Mouse (Mus musculus): ENCODE data around the gene Gla. TPM values are rescaled to one million over a fixed set of nuclear protein-coding genes. Genes with fewer than 3 reads are reported as not detected.
A peak's percentile ranks its signal among the peaks of the same experiment; 100 is the strongest.

The Gla gene
- polyA plus RNA-seq, 1 experiment from 2014 or later: 3.2 TPM

GRCm38 (mm10) chrX:134614306-134614705 lies 13.4 kb upstream of the Gla start:
- Histone ChIP-seq H3K27me3 (ENCODE audit: insufficient read depth, low read length) (no peaks in the 10 kb centered on the region), H3K9me3 (ENCODE audit: low read length) (no peaks in the 10 kb centered on the region), H3K36me3 (replicated peaks; ENCODE audit: insufficient read depth, low read length) (no peaks in the 10 kb centered on the region), H3K4me1 (ENCODE audit: insufficient read depth) (0 out of 2 replicates have a peak, but pooled peaks cover 2% of the 10 kb centered on the region), H3K4me3 (ENCODE audit: low read depth, low read length) (no peak overlapping the region), H3K27ac (ENCODE audit: low read depth) (no peak overlapping the region), H3K4me2 (ENCODE audit: low read depth, low read length) (no peak overlapping the region), H3K9ac (replicated peaks) (no peak overlapping the region)
- no peak for ATAC-seq
- peak; percentile 45 for DNase-seq
- 60% methylated on average over 2 of the region's 2 CpGs for WGBS (ENCODE audit: insufficient replicate concordance)
- TF ChIP-seq EP300 (IDR thresholded peaks at IDR 0.05; ENCODE audit: low read depth): no peak
- peak; percentile 60 for TF ChIP-seq CTCF (IDR thresholded peaks at IDR 0.05; ENCODE audit: low read depth)

- 18% methylated on average over 15 of the region's 15 CpGs for WGBS (ENCODE audit: insufficient replicate concordance)
- ATAC-seq (peak; percentile 74), DNase-seq (peak; percentile 63)
- Histone ChIP-seq H3K4me2 (ENCODE audit: low read depth, low read length) (peak overlapping the region; percentile 69), H3K4me1 (ENCODE audit: insufficient read depth) (0 out of 2 replicates have a peak, but pooled peaks cover 2% of the 10 kb centered on the region), H3K36me3 (replicated peaks; ENCODE audit: insufficient read depth, low read length) (no peaks in the 10 kb centered on the region), H3K4me3 (ENCODE audit: low read depth, low read length) (peak overlapping the region; percentile 38), H3K27me3 (ENCODE audit: insufficient read depth, low read length) (no peaks in the 10 kb centered on the region), H3K9me3 (ENCODE audit: low read length) (no peaks in the 10 kb centered on the region), H3K27ac (ENCODE audit: low read depth) (peak overlapping the region; percentile 52; the same call in 1 of the 2 replicates), H3K9ac (replicated peaks) (peak overlapping the region; percentile 30; the same call in 1 of the 2 replicates)
- TF ChIP-seq EP300 (IDR thresholded peaks at IDR 0.05; ENCODE audit: low read depth) (no peak), CTCF (IDR thresholded peaks at IDR 0.05; ENCODE audit: low read depth) (no peak)
Observed at GRCm38 (mm10) chrX:134612285-134612959, 11.5 kb upstream of the Gla start.

- H3K36me3 ChIP-seq (replicated peaks; ENCODE audit: insufficient read depth, low read length): no peaks in the 10 kb centered on the region; the same call in 1 of the 2 replicates
- TF ChIP-seq CTCF (IDR thresholded peaks at IDR 0.05; ENCODE audit: low read depth) (no peak), EP300 (IDR thresholded peaks at IDR 0.05; ENCODE audit: low read depth) (no peak)
- H3K4me2 ChIP-seq (ENCODE audit: low read depth, low read length): no peak overlapping the region
- H3K4me1 ChIP-seq (ENCODE audit: insufficient read depth): 0 out of 2 replicates have a peak, but pooled peaks cover 2% of the 10 kb centered on the region
- DNase-seq: no peak
- WGBS (ENCODE audit: insufficient replicate concordance): 51% methylated on average over 4 of the region's 4 CpGs
- H3K4me3 ChIP-seq (ENCODE audit: low read depth, low read length): no peak overlapping the region
- H3K27me3 ChIP-seq (ENCODE audit: insufficient read depth, low read length): no peaks in the 10 kb centered on the region
- ATAC-seq: no peak
- H3K9ac ChIP-seq (replicated peaks): no peak overlapping the region
- no peaks in the 10 kb centered on the region for H3K9me3 ChIP-seq (ENCODE audit: low read length)
- H3K27ac ChIP-seq (ENCODE audit: low read depth): no peak overlapping the region
Observed at GRCm38 (mm10) chrX:134610984-134611383, 10.1 kb upstream of the Gla start.

- Histone ChIP-seq H3K36me3 (replicated peaks; ENCODE audit: insufficient read depth, low read length) (no peaks in the 10 kb centered on the region; the same call in 1 of the 2 replicates), H3K9ac (replicated peaks) (no peak overlapping the region), H3K27ac (ENCODE audit: low read depth) (no peak overlapping the region), H3K4me3 (ENCODE audit: low read depth, low read length) (no peak overlapping the region), H3K9me3 (ENCODE audit: low read length) (no peaks in the 10 kb centered on the region), H3K4me2 (ENCODE audit: low read depth, low read length) (no peak overlapping the region), H3K4me1 (ENCODE audit: insufficient read depth) (0 out of 2 replicates have a peak, but pooled peaks cover 2% of the 10 kb centered on the region), H3K27me3 (ENCODE audit: insufficient read depth, low read length) (no peaks in the 10 kb centered on the region)
- ATAC-seq (no peak), DNase-seq (no peak)
- no peak for TF ChIP-seq EP300 (IDR thresholded peaks at IDR 0.05; ENCODE audit: low read depth)
- peak; percentile 54 for TF ChIP-seq CTCF (IDR thresholded peaks at IDR 0.05; ENCODE audit: low read depth)
- 21% methylated on average over 4 of the region's 4 CpGs for WGBS (ENCODE audit: insufficient replicate concordance)
Observed at GRCm38 (mm10) chrX:134609472-134609871, 8.5 kb upstream of the Gla start.

GRCm38 (mm10) chrX:134601380-134602120 lies 625 bp upstream of the Gla start:
- H3K4me3 ChIP-seq (ENCODE audit: low read depth, low read length): peak overlapping the region; percentile 74
- H3K36me3 ChIP-seq (replicated peaks; ENCODE audit: insufficient read depth, low read length): 0 out of 2 replicates have a peak, but pooled peaks cover 4% of the 10 kb centered on the region
- ATAC-seq: peak; percentile 78
- 0 out of 2 replicates have a peak, but pooled peaks cover 2% of the 10 kb centered on the region for H3K4me1 ChIP-seq (ENCODE audit: insufficient read depth)
- no peaks in the 10 kb centered on the region for H3K27me3 ChIP-seq (ENCODE audit: insufficient read depth, low read length)
- H3K9me3 ChIP-seq (ENCODE audit: low read length): no peaks in the 10 kb centered on the region
- peak overlapping the region; percentile 91 for H3K27ac ChIP-seq (ENCODE audit: low read depth)
- TF ChIP-seq EP300 (IDR thresholded peaks at IDR 0.05; ENCODE audit: low read depth) (no peak), CTCF (IDR thresholded peaks at IDR 0.05; ENCODE audit: low read depth) (no peak)
- H3K4me2 ChIP-seq (ENCODE audit: low read depth, low read length): peak overlapping the region; percentile 62
- peak overlapping the region; percentile 75 for H3K9ac ChIP-seq (replicated peaks)
- WGBS (ENCODE audit: insufficient replicate concordance): 18% methylated on average over 38 of the region's 43 CpGs
- no peak for DNase-seq

Measured in liver, postnatal 0 days (tissue).